Mouse (Mus musculus): ENCODE measurements around the gene Ttc8.

Gene Ttc8

DNA sequence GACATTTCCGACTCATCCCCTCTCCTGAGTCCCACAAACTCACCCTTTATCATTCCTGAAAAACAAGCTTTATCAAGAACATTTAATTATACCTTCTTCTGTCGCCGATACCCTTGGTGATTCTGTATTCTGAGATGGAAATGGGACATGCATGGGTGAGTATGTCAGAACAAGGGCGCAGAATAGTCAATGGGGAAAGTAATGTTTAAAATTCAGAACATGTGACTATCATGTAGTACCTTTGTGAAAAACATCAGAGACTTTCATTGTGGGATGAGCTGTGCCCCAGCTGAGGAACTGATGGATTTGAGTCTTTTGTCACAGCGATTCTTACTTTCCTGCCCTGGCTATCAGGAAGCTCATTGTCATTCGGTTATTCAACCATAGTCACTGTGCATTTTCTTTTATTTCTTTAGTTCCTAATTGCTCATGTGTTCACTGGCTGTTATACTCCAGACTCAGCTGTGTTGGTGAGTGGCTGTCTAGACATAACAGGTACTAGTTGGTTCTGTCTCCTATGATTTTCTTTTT lies 104.1 kb downstream of the Ttc8 start:
- ATAC-seq (ENCODE audit: insufficient number of reproducible peaks, low FRiP score, low TSS enrichment) = no peak

DNA sequence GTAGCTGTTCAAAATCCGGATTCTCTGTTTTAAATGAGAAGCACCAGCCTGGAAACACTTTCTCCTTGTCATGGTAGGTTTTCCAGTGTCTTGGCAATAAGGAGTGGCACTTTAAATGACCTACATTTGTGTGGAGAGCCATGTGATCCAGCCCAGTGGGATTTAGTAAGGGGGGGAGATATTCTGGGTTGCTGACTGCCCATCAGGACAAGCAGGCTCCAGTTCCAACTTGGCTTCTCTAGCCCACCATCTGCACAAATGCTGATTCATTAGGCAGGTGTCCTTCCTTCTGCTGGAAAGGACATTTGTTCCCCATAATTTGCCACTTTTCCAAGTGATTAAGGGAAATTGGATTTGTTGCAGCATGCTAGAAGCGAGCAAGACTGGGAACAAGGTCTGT lies 105.9 kb downstream of the Ttc8 start:
- peak; percentile 92 for ATAC-seq (ENCODE audit: insufficient number of reproducible peaks, low FRiP score, low TSS enrichment)

DNA sequence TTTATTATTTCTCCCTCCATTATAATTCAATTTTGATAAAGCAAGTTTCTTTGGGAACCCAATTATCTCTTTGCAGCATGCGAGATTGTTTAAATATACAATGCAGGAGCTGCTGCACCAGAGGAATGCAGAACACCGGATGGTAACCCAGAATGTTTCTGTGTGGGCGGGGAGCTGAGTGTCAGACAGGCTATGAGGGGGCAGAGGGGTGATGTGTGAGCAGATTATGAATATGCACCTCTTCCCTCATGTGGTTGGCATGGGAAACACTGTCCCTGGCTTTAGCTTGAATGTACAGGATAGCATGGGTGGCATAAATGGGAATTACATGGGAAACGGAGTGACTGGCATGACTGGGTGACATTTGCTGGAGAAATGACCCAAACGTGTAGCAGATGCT lies 108.3 kb downstream of the Ttc8 start:
- ATAC-seq (ENCODE audit: insufficient number of reproducible peaks, low FRiP score, low TSS enrichment) = no peak

DNA sequence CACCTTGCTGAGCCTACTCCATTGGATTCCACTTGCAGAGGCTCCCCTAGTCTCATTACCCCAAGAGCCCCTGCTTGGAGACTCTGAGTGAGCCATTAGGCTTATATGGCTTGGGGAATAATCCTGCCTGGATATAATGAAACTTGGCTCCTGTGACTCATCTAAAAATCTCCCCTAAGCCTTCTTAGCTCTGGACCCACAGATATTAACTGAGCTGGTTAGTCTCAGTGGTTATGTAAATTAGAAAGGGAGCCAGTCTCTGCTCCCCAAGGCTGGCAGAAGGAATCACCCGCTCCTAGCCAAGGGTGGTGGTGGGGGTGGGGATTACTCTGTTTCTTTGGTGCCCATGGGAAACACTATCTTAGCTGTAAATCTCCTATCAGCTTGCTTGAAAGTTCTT lies 109.6 kb downstream of the Ttc8 start:
- no peak for ATAC-seq (ENCODE audit: insufficient number of reproducible peaks, low FRiP score, low TSS enrichment)
